Mouse (Mus musculus): ENCODE measurements around the gene Necab2.

The Necab2 gene

GRCm38 (mm10) chr8:119446211-119446989, at the start of gene Necab2:
Necab2 (plus strand) TSS chr8:119446719.
- DNase-seq (ENCODE audit: low spot score in 2 of 2): peak; percentile 90 to 93

DNA sequence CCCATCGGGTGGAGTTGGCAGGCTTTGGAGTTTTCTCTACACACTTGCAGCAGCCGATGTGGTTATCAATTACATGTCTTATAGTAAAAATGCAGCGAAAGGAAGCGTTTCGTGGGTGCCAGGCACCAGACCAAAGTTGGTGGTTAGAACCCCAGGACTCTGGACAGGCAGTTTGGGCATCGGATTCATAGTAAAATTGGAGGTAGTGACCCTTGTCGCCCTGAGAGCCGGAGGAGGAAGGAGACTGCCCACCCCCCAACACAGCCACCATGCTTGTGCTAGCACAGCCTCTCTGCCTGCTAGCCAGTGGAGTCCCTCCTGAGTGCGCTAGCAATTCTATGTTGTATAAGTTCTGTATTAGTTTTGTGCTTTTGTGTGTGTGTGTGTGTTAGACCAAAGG, 48.0 kb upstream of the Necab2 start:
- no peak for DNase-seq (ENCODE audit: low spot score in 2 of 2)

GRCm38 (mm10) chr8:119399255-119399654, 47.3 kb upstream of the Necab2 start:
- DNase-seq (ENCODE audit: low spot score in 2 of 2): no peak

- no peak for DNase-seq (ENCODE audit: low spot score in 2 of 2)
Observed at GRCm38 (mm10) chr8:119400122-119400671, 46.3 kb upstream of the Necab2 start.

DNA sequence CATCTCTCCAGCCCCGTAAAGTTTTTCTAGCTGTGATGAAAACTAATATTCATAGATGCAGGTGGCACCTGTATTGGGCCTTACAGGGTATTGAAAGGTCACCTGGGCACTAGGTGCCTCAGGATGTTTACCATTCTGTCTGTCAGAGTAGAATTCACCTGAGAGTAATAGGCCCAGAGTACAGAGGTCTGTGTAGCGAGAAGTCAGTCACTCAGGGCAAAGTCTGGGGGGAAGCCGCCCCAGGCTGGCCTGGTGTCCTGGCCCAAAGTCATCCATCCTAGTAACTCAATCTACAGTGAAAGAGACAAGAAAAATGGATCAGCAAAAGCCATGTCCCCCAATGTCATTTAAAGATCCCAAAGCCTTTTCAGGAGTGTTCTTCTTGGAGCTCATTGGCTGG, 45.6 kb upstream of the Necab2 start:
- no peak for DNase-seq (ENCODE audit: low spot score in 2 of 2)

DNA sequence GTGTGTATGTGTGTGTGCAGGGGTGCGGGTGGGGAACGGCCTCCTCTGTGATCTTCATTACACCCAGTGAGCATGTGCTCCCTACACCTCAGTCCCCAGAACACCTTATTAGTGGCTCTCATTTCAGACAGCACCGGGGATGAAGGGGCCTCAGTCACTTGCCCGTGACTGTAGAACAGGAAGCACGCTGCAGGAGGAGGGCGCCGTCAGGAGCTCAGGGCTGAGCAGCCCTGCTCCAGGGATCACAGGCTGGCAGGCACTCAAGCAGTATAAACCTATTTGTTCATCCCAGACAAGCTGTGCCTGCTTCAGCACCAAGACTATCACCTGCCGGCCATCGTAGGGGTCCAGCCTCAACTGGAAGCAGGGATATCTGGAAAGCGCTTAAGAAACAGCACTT, 42.6 kb upstream of the Necab2 start:
- no peak for DNase-seq (ENCODE audit: low spot score in 2 of 2)

- no peak for DNase-seq (ENCODE audit: low spot score in 2 of 2)
Observed at GRCm38 (mm10) chr8:119404648-119405047, 41.9 kb upstream of the Necab2 start.

- no peak for DNase-seq (ENCODE audit: low spot score in 2 of 2)
Observed at GRCm38 (mm10) chr8:119408311-119408710, 38.2 kb upstream of the Necab2 start.

DNA sequence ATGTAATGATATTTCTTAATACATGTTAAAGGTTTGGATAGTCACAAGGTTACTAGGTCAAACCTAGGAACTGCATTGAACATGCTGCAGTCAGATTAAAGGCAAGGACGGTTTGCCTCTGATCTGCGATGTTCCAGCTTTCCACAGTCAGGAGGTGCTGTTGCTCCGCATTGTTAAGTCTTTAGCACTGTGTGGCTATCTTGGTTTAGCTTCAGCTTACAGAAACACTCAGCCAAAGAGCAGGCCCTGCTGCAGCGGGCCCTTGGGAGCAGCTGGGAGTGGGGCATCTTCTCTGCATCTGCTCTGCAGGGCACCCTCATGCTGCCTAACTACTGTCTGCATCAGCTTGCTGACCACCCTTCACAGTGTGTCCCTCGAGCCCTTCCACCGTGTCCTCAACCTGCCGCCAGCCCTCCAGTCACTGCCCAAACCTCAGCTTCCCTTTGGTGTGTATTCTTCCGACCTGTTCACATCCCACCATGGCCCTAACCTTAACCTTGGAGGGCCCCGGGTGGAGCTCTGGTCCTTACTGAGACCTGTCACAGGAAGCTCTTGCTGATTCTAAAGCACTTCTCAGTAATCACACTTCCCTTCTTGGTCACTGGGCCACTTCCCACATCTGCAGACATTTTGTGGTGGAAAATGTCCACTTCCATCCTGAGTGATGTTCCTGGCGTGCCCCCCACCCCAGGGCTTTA, 34.3 kb upstream of the Necab2 start:
- DNase-seq (ENCODE audit: low spot score in 2 of 2): no peak

DNA sequence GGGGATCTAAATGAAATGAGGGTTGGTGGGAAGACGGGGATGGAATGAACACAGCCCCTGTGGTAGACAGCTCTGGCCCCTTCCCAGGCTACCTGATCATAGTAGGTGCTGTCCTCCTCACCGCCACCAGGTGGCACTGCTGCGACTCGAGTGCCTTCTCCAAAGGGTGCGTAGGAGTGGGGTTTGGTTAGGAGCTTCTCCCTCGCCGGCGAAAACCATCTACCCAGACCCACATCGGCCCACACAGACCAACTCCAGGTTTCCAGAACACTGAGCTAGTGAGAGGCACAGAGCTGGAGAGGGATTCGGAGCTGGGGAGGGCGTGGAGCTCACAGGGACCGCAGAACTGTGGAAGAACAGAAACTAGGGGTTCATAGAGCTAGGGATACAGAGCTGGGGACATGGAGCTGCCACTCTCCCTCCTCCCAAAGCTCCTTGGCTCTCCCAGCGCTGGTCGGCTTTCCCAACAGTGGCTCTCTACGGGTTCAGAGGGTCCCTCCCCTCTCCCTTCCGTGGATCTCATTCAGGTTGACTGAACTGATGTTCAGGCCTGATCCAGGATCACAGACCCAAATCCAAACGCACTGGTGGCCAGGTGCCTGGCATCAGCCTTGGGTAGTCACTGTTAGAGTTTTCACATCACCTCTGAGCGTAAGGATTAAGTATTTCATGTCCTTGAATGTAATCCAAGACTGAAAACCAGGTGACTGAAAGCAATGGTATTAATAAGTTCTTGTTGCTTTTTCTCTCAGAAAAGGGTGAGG, 33.6 kb upstream of the Necab2 start:
- DNase-seq (ENCODE audit: low spot score in 2 of 2): peak; percentile 81 to 86

DNA sequence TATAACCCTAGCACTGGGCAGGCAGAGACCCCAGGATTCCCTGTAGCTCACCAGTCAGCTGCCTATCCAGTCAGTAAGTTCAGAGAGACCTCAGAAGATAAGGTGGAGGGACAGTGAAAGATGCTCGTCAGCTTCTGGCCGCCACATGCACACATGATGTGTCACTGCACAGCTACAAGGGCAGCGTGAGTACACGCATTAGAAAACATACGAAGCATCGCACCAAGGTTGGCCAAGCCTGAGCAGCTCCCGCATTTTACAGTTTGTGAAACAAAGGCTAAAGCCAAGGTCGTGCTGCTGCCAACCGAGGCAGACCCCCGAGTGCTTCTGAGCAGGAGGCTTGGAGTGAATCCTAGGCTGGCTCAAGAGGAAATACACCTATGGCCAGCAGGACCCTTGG, 32.9 kb upstream of the Necab2 start:
- DNase-seq (ENCODE audit: low spot score in 2 of 2): no peak

DNA sequence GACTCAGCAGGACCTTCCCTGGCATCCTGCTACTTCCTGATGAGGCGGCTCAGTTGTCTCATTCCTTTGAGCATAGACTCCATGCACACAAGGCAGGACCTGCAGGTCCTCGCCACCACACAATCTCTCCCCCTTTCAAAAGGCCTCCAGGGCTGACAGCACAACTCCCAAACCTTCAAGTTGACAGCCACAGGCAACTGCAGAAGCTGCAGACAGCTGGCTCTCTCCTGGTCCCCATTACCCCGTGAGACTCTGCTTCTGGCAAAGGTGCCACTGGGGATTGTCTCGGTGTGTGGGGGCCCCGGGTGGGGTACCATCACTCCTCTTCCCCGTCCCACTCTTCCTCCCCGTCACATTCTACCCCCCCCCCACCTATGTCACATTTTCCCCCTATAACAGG, 26.2 kb upstream of the Necab2 start:
- DNase-seq (ENCODE audit: low spot score in 2 of 2): no peak

GRCm38 (mm10) chr8:119421603-119422122, 24.9 kb upstream of the Necab2 start:
- no peak for DNase-seq (ENCODE audit: low spot score in 2 of 2)

- DNase-seq (ENCODE audit: low spot score in 2 of 2): peak in 1 of 2 experiments; percentile 53
Observed at GRCm38 (mm10) chr8:119422123-119422711, 24.3 kb upstream of the Necab2 start.

DNA sequence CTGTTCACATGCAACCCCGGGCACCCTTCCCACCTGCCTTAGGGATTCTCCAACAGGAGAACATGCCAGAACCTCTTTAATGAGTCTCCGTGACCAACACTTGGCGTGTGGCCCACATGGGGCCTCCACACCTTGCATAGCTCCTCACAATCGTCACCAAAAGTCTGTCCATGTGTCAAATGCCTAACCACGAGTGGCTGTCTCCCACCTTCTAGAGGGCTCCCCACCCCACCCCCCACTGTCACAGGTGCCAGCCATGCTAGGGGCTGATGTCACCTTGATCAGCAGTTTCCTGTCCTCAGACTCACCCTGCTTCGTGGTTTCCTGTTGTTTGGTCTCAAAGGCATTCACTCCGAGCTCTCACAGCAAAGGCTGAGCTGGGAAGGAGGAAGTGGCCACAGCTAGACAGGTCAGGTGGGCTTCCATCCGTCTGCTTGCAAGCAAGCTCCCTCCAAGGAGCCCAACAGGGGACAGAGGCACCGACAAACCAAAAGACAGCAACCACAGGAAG, 22.8 kb upstream of the Necab2 start:
- DNase-seq (ENCODE audit: low spot score in 2 of 2): peak in 1 of 2 experiments; percentile 52

DNA sequence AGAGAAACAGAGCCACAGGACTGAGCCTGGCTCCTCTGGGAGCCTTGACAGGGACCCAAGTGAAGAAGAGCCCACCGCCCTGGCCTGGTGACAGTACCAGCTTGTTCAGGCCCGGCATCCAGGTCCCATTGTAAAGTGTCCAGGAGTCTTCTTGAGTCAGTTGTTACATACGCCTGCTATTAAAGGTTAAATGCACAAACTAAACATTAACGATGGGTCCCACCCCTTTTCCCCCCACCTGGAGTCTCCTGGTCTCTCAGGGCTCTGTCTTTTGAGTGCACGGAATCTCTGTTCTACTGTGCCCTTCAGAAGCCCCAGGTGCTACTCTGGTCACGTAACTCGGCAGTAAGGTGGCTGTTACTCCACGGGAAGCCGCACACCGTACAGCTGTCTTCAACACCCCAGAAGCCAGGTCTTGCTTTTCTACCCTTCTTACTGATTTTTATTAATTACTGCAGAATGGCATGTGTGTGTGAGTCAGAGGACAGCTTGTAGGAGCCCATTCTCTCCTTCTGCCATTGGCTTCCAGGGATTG, 22.3 kb upstream of the Necab2 start:
- DNase-seq (ENCODE audit: low spot score in 2 of 2): no peak

- DNase-seq (ENCODE audit: low spot score in 2 of 2): no peak
Observed at GRCm38 (mm10) chr8:119424740-119425139, 21.8 kb upstream of the Necab2 start.

DNA sequence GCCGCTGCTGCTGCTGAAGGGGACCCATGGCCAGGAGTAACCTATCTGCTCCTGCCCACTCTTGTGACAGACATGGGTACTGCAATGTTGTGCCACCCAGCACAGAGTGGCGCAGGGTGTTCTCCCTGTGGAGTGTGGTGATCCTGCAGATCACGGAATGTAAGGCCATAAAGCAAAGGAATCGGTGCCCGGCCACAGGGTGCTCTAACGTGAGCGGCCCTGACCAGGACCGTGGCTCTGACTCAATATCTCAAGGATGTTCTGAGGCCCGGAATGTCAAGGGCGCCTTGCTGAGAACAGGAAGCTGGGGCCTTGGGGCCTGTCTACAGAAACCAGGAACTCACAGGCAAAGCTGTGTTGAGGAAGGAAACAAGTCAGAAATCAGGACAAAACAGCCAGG, 21.0 kb upstream of the Necab2 start:
- no peak for DNase-seq (ENCODE audit: low spot score in 2 of 2)

GRCm38 (mm10) chr8:119426069-119426735, 20.3 kb upstream of the Necab2 start:
- DNase-seq (ENCODE audit: low spot score in 2 of 2): no peak

- DNase-seq (ENCODE audit: low spot score in 2 of 2): no peak
Observed at GRCm38 (mm10) chr8:119427634-119428349, 18.7 kb upstream of the Necab2 start.

Data from right cerebral cortex, postnatal 10 days (tissue).